Mouse (Mus musculus) liver, embryonic 15.5 days (tissue): Measurements from ENCODE around the gene Orm2. TPM values are rescaled to one million over a fixed set of nuclear protein-coding genes. Genes with fewer than 3 reads are reported as not detected.
"Not testable (repeated sequence)": the region's sequence is repeated elsewhere in the genome, so short reads cannot be mapped to it uniquely, and the experiment has no call there.

Experiments used
- ATAC-seq: fragments of 200-750 bp; cut with Nextera tagmentation; 2 replicates; pipeline ENCODE4 v1.8.0; 2017; ENCODE audit warnings: moderate number of reproducible peaks, mild to moderate bottlenecking, moderate library complexity; ENCODE audit not compliant: insufficient read depth
- H3K27ac ChIP-seq: fragments of 300-500 bp; sonication (generic); replicated peaks from 2 replicates; pipeline ENCODE4 v1.5.1; 2015; ENCODE audit warnings: mild to moderate bottlenecking, inconsistent platforms
- H3K27me3 ChIP-seq: fragments of 300-500 bp; sonication (generic); 2 replicates; pipeline ENCODE4 v1.6.1; 2015; ENCODE audit warnings: mild to moderate bottlenecking, inconsistent platforms
- H3K36me3 ChIP-seq: fragments of 300-500 bp; sonication (generic); replicated peaks from 2 replicates; pipeline ENCODE4 v1.6.1; 2015; ENCODE audit warnings: moderate library complexity, mild to moderate bottlenecking, inconsistent platforms
- H3K4me1 ChIP-seq: fragments of 300-500 bp; sonication (generic); replicated peaks from 2 replicates; pipeline ENCODE4 v1.6.1; 2015; ENCODE audit warnings: inconsistent platforms
- H3K4me2 ChIP-seq: fragments of 300-500 bp; sonication (generic); 2 replicates; pipeline ENCODE4 v1.6.1; 2015; ENCODE audit warnings: moderate library complexity, mild to moderate bottlenecking, inconsistent platforms
- H3K4me3 ChIP-seq: fragments of 300-500 bp; sonication (generic); replicated peaks from 2 replicates; pipeline ENCODE4 v1.5.1; 2015; ENCODE audit warnings: mild to moderate bottlenecking, inconsistent platforms
- H3K9ac ChIP-seq: fragments of 300-500 bp; sonication (generic); 2 replicates; pipeline ENCODE4 v1.6.1; 2015; ENCODE audit warnings: moderate library complexity, mild to moderate bottlenecking, inconsistent platforms
- H3K9me3 ChIP-seq: fragments of 300-500 bp; sonication (generic); replicated peaks from 2 replicates; pipeline ENCODE4 v1.6.1; 2016; ENCODE audit warnings: inconsistent platforms
- WGBS: fragments of 180-500 bp; shearing (Covaris S2); methylation state at CpG from one replicate; pipeline ENCODE4 v1.1.7; 2015; ENCODE audit warnings: mixed read lengths; ENCODE audit not compliant: insufficient replicate concordance; 5-methylcytosine and 5-hydroxymethylcytosine counted together
- polyA plus RNA-seq: library from polyadenylated mRNA; unstranded; fragments of >200 nt; fragmentation: Nextera tagmentation; extraction: Ambion mirVana; gene quantifications from 2 replicates; pipeline ENCODE4 v1.2.1, GENCODE M21; 2015

Orm2 gene
- polyA plus RNA-seq: not detected in 2 replicates

- no peak within 1 kb of the TSS for H3K4me2 ChIP-seq
- no peaks in the 10 kb centered on the region for H3K4me1 ChIP-seq
- no peaks in the 10 kb centered on the region for H3K9me3 ChIP-seq
- 64% methylated on average over 5 of the region's 5 CpGs for WGBS
- no peak within 1 kb of the TSS for H3K9ac ChIP-seq
- no peak within 1 kb of the TSS for H3K27ac ChIP-seq
- no peaks in the 10 kb centered on the region for H3K27me3 ChIP-seq
- no peak for ATAC-seq
- no peak within 1 kb of the TSS for H3K4me3 ChIP-seq
- H3K36me3 ChIP-seq: no peaks in the 10 kb centered on the region
Observed at GRCm38 (mm10) chr4:63362150-63362549, at the start of gene Orm2. Orm2 (plus strand) TSS chr4:63362449.

- 0 out of 2 replicates have a peak, but pooled peaks cover 3% of the 10 kb centered on the region for H3K36me3 ChIP-seq
- no peaks in the 10 kb centered on the region for H3K4me1 ChIP-seq
- no peak overlapping the region for H3K4me2 ChIP-seq
- H3K27ac ChIP-seq: no peak overlapping the region
- H3K9me3 ChIP-seq: no peaks in the 10 kb centered on the region
- 59% methylated on average over 5 of the region's 5 CpGs for WGBS
- no peak overlapping the region for H3K9ac ChIP-seq
- no peak overlapping the region for H3K4me3 ChIP-seq
- no peaks in the 10 kb centered on the region for H3K27me3 ChIP-seq
- ATAC-seq: no peak
Observed at GRCm38 (mm10) chr4:63314063-63314462, 48.2 kb upstream of the Orm2 start.

- H3K27me3 ChIP-seq: no peaks in the 10 kb centered on the region
- no peaks in the 10 kb centered on the region for H3K9me3 ChIP-seq
- no peak overlapping the region for H3K9ac ChIP-seq
- 0 out of 2 replicates have a peak, but pooled peaks cover 3% of the 10 kb centered on the region for H3K36me3 ChIP-seq
- ATAC-seq: no peak
- no peak overlapping the region for H3K4me3 ChIP-seq
- no peaks in the 10 kb centered on the region for H3K4me1 ChIP-seq
- no peak overlapping the region for H3K27ac ChIP-seq
- WGBS: 46% methylated on average over 9 of the region's 9 CpGs
- no peak overlapping the region for H3K4me2 ChIP-seq
Observed at GRCm38 (mm10) chr4:63316076-63316746, 46.0 kb upstream of the Orm2 start.

GRCm38 (mm10) chr4:63319566-63319965 is 42.7 kb upstream of the Orm2 start:
- H3K36me3 ChIP-seq, H3K9ac ChIP-seq, H3K27ac ChIP-seq, H3K4me1 ChIP-seq, H3K4me2 ChIP-seq, H3K4me3 ChIP-seq, H3K9me3 ChIP-seq, ATAC-seq, H3K27me3 ChIP-seq: not testable (repeated sequence)
- WGBS: 18% methylated on average over 3 of the region's 3 CpGs

GRCm38 (mm10) chr4:63323275-63323815 is 38.9 kb upstream of the Orm2 start:
- Histone ChIP-seq H3K4me3 (no peak overlapping the region), H3K27ac (no peak overlapping the region), H3K4me2 (no peak overlapping the region), H3K9me3 (no peaks in the 10 kb centered on the region), H3K27me3 (no peaks in the 10 kb centered on the region), H3K9ac (no peak overlapping the region), H3K36me3 (no peaks in the 10 kb centered on the region; the same call in 1 of the 2 replicates), H3K4me1 (no peaks in the 10 kb centered on the region)
- WGBS: 66% methylated on average over 8 of the region's 8 CpGs
- no peak for ATAC-seq

- no peak for ATAC-seq
- Histone ChIP-seq H3K9ac (no peak overlapping the region), H3K4me3 (no peak overlapping the region), H3K4me1 (no peaks in the 10 kb centered on the region), H3K4me2 (no peak overlapping the region), H3K27ac (no peak overlapping the region), H3K27me3 (no peaks in the 10 kb centered on the region), H3K36me3 (no peaks in the 10 kb centered on the region; the same call in 1 of the 2 replicates), H3K9me3 (no peaks in the 10 kb centered on the region)
- 84% methylated on average over 4 of the region's 4 CpGs for WGBS
Observed at GRCm38 (mm10) chr4:63333403-63333802, 28.8 kb upstream of the Orm2 start.

- H3K27me3 ChIP-seq: no peaks in the 10 kb centered on the region
- H3K9me3 ChIP-seq: no peaks in the 10 kb centered on the region
- no peaks in the 10 kb centered on the region for H3K4me1 ChIP-seq
- no peaks in the 10 kb centered on the region for H3K36me3 ChIP-seq
- no peak overlapping the region for H3K4me3 ChIP-seq
- no peak overlapping the region for H3K9ac ChIP-seq
- H3K27ac ChIP-seq: no peak overlapping the region
- no peak overlapping the region for H3K4me2 ChIP-seq
- no peak for ATAC-seq
- 33% methylated on average over 3 of the region's 3 CpGs for WGBS
Observed at GRCm38 (mm10) chr4:63338414-63339076, 23.7 kb upstream of the Orm2 start.

GRCm38 (mm10) chr4:63342491-63342890 is 19.8 kb upstream of the Orm2 start:
- 44% methylated on average over 4 of the region's 4 CpGs for WGBS
- H3K4me3 ChIP-seq: no peak overlapping the region
- no peak overlapping the region for H3K27ac ChIP-seq
- no peak overlapping the region for H3K4me2 ChIP-seq
- H3K36me3 ChIP-seq: no peaks in the 10 kb centered on the region
- no peak overlapping the region for H3K9ac ChIP-seq
- ATAC-seq: no peak
- no peaks in the 10 kb centered on the region for H3K4me1 ChIP-seq
- H3K9me3 ChIP-seq: no peaks in the 10 kb centered on the region
- H3K27me3 ChIP-seq: no peaks in the 10 kb centered on the region

- H3K27ac ChIP-seq: no peak overlapping the region
- H3K36me3 ChIP-seq: no peaks in the 10 kb centered on the region
- no peak for ATAC-seq
- no peaks in the 10 kb centered on the region for H3K4me1 ChIP-seq
- no peak overlapping the region for H3K9ac ChIP-seq
- H3K4me3 ChIP-seq: no peak overlapping the region
- H3K9me3 ChIP-seq: no peaks in the 10 kb centered on the region
- H3K4me2 ChIP-seq: no peak overlapping the region
- WGBS: 40% methylated on average over 3 of the region's 3 CpGs
- H3K27me3 ChIP-seq: no peaks in the 10 kb centered on the region
Observed at GRCm38 (mm10) chr4:63343608-63344007, 18.6 kb upstream of the Orm2 start.

- no peak within 1 kb of the TSS for H3K27ac ChIP-seq
- no peak within 1 kb of the TSS for H3K4me3 ChIP-seq
- H3K36me3 ChIP-seq: no peaks in the 10 kb centered on the region
- H3K9ac ChIP-seq: no peak within 1 kb of the TSS
- H3K4me1 ChIP-seq: no peaks in the 10 kb centered on the region
- WGBS: 54% methylated on average over 8 of the region's 8 CpGs
- H3K27me3 ChIP-seq: no peaks in the 10 kb centered on the region
- no peaks in the 10 kb centered on the region for H3K9me3 ChIP-seq
- no peak within 1 kb of the TSS for H3K4me2 ChIP-seq
- ATAC-seq: no peak
Observed at GRCm38 (mm10) chr4:63344295-63344694, 18.0 kb upstream of the Orm2 start, which contains the start of gene Orm1. Orm1 (plus strand) TSS chr4:63344560.

- no peak overlapping the region for H3K27ac ChIP-seq
- H3K4me1 ChIP-seq: no peaks in the 10 kb centered on the region
- no peak overlapping the region for H3K4me3 ChIP-seq
- no peaks in the 10 kb centered on the region for H3K9me3 ChIP-seq
- no peaks in the 10 kb centered on the region for H3K36me3 ChIP-seq
- no peak overlapping the region for H3K9ac ChIP-seq
- no peak for ATAC-seq
- no peak overlapping the region for H3K4me2 ChIP-seq
- H3K27me3 ChIP-seq: no peaks in the 10 kb centered on the region
Observed at GRCm38 (mm10) chr4:63345261-63345660, 17.0 kb upstream of the Orm2 start.
